Mouse (Mus musculus) adrenal gland, postnatal 0 days (tissue): ENCODE data around the gene Ranbp1. TPM values are rescaled to one million over a fixed set of nuclear protein-coding genes. Genes with fewer than 3 reads are reported as not detected.

Source experiments
- microRNA-seq: library from miRNA; unstranded; fragments of <30 nt; microRNA quantifications from one replicate; pipeline ENCODE4, GENCODE M21; 2016; ENCODE audit warnings: borderline replicate concordance; ENCODE audit not compliant: insufficient number of aligned reads
- polyA plus RNA-seq: library from polyadenylated mRNA; unstranded; fragments of >200 nt; fragmentation: Nextera tagmentation; extraction: Ambion mirVana; gene quantifications from 2 replicates; pipeline ENCODE4 v1.2.1, GENCODE M21; 2015

The Ranbp1 gene
- 348 and 379 TPM in 2 replicates for polyA plus RNA-seq

GRCm38 (mm10) chr16:18248433-18249363 is at the start of gene Ranbp1, which contains the start of gene Trmt2a:
TSS of gene Ranbp1 (minus strand) at chr16:18248732.
TSS of gene Trmt2a (plus strand) at chr16:18248679.

DNA sequence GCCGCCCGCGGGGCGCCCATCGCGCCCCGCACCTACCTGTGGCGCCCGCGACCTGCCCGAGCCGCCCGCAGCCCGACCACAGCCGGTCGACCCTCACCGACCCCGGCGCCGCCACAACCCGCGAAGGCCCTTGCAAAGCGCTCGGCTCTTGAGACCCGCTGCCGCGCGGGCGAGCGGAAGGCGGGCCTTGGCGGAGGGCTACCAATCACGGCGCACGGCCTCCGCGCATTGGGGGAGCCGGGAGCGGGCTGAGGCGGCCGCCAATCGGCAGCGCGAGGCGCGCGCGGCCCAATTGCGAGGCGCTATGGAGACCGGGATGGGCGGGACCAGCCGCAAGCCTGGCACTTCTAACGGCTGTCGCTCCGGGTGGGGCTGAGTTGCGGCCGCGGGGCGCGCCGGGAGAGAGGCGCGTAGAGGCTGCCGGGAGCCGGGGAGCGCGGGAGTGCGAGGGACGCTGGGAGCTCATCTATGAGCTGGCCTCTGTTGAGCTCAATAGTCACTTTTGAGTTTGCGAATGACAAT is 40.6 kb upstream of the Ranbp1 start, which contains the start of gene Dgcr8:
TSS of gene Dgcr8 (minus strand) at position 180 of the 522 bp plus-strand sequence.

DNA sequence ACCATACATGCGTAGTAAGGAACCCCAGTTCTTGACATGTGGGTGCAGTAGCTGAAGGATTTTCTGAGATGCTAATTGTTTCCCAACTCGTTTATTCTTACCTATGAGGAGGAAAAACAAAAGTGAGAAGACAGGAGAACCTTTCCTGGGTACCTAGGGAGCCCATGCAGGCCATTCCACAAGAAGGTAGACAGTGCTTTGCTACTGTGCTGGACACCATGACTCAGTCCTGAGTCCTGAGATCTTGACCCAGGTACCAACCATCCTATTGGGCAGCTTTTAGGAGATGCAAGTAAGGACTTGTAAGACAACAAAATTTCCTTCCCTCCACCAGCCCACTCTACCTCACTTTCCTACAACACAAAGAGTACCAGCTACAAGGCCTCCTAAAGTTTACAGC is 9.7 kb upstream of the Ranbp1 start, which contains the start of gene Gm49776:
TSS of gene Gm49776 (minus strand) at position 101 of the 400 bp plus-strand sequence.

GRCm38 (mm10) chr16:18234671-18235388 is 13.7 kb downstream of the Ranbp1 start, which contains the start of gene Zdhhc8:
TSS of gene Zdhhc8 (minus strand) at chr16:18235136.

GRCm38 (mm10) chr16:18217579-18217978 is 31.0 kb downstream of the Ranbp1 start, which contains the start of gene Ccdc188:
TSS of gene Ccdc188 (plus strand) at chr16:18217879.

Small RNAs within 50 kb of the gene (microRNA-seq; reads per million reads assigned to microRNA genes)
- not detected for gene Gm24572
- 188 reads per million, percentile 53 among the genes with 10 or more reads in this experiment for gene Mir1306

Other genes with a start within 250 kb of the Ranbp1 start
- gene Dgcr6, start 195.9 kb downstream of the Ranbp1 start, polyA plus RNA-seq, result 105 and 116 TPM in 2 replicates
- gene Prodh, start 158.5 kb downstream of the Ranbp1 start, polyA plus RNA-seq, result 5.9 and 8.0 TPM in 2 replicates
- gene Rtn4r, start 121.1 kb downstream of the Ranbp1 start, polyA plus RNA-seq, result 1.0 and 1.9 TPM in 2 replicates
- 0.09 TPM in 1 of 2 replicates, not detected in the other for gene Ccdc188, start 30.9 kb downstream of the Ranbp1 start, polyA plus RNA-seq
- 10.3 and 14.5 TPM in 2 replicates for gene Zdhhc8, start 13.6 kb downstream of the Ranbp1 start, polyA plus RNA-seq
- gene Trmt2a, start 53 bp downstream of the Ranbp1 start, polyA plus RNA-seq, result 45.5 and 59.5 TPM in 2 replicates
- gene Gm49776, start 9.6 kb upstream of the Ranbp1 start, polyA plus RNA-seq, result 0.58 and 2.1 TPM in 2 replicates
- gene Dgcr8, start 40.5 kb upstream of the Ranbp1 start, polyA plus RNA-seq, result 10.4 and 10.8 TPM in 2 replicates
- gene Tango2, start 99.4 kb upstream of the Ranbp1 start, polyA plus RNA-seq, result 53.7 and 54.3 TPM in 2 replicates
- 20.3 and 24.3 TPM in 2 replicates for gene Arvcf, start 99.5 kb upstream of the Ranbp1 start, polyA plus RNA-seq
- 37.9 and 76.8 TPM in 2 replicates for gene Txnrd2, start 177.7 kb upstream of the Ranbp1 start, polyA plus RNA-seq
- 116 and 160 TPM in 2 replicates for gene Comt, start 178.1 kb upstream of the Ranbp1 start, polyA plus RNA-seq
- 8.8 and 11.4 TPM in 2 replicates for gene Gnb1l, start 250.0 kb upstream of the Ranbp1 start, polyA plus RNA-seq